Mouse (Mus musculus) left cerebral cortex, postnatal 25 days (tissue): ENCODE results near the gene Vps16. TPM values are rescaled to one million over a fixed set of nuclear protein-coding genes. Genes with fewer than 3 reads are reported as not detected.
A peak's percentile ranks its signal among the peaks of the same experiment; 100 is the strongest.

Experiments
- DNase-seq, 2 experiments: peaks; one replicate each; pipeline ENCODE4 v3.0.0; 2022; ENCODE audit warnings: low spot score in 2 of 2, mixed read lengths in 1 of 2
- intact Hi-C: fragments of 180-260 bp; cut with DNase I; formaldehyde crosslinking; loops from one replicate; pipeline ENCODE4 v1.15.1; 2025
- total RNA-seq, 2 experiments: library from RNA; stranded (reverse); gene quantifications; 2 replicates each; pipeline ENCODE4 v1.2.3; 2021

Vps16 gene
- total RNA-seq, 2 experiments from 2014 or later: 83.5 to 88.3 TPM

GRCm38 (mm10) chr2:130451727-130452090 is 27.6 kb downstream of the Vps16 start:
- intact Hi-C loops: loop anchor here (5.0 kb wide), 2 partner anchors 41 to 111 kb away; partner anchors contain the start of gene Mrps26
- no peak for DNase-seq

GRCm38 (mm10) chr2:130452266-130452665 is 28.1 kb downstream of the Vps16 start:
- DNase-seq: no peak
- intact Hi-C loops: loop anchor here (5.0 kb wide), 2 partner anchors 40 to 110 kb away; partner anchors contain the start of gene Mrps26

DNA sequence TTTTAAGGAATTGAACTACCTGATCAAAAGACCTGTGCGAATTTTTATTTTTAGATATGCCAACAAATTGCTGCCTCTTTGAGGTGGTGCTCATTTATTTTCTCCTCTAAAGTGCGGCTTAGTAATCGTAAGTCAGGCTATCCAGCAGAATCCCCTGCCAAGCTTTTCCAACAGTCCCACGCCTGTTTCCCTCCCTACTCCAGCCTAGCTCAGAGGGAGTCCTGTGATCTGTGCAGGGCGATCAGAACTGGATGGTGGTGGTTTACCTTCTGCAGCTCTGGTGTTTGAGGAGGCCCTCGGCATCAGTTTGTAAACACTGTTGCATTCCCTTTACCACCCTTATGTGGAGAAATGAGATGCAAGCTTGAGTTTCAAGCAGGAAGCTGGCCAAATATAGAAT is 29.3 kb downstream of the Vps16 start:
- intact Hi-C loops: loop anchor here (5.0 kb wide), 2 partner anchors 39 to 109 kb away; partner anchors contain the start of gene Mrps26
- peak in 1 of 2 experiments; percentile 61 for DNase-seq

DNA sequence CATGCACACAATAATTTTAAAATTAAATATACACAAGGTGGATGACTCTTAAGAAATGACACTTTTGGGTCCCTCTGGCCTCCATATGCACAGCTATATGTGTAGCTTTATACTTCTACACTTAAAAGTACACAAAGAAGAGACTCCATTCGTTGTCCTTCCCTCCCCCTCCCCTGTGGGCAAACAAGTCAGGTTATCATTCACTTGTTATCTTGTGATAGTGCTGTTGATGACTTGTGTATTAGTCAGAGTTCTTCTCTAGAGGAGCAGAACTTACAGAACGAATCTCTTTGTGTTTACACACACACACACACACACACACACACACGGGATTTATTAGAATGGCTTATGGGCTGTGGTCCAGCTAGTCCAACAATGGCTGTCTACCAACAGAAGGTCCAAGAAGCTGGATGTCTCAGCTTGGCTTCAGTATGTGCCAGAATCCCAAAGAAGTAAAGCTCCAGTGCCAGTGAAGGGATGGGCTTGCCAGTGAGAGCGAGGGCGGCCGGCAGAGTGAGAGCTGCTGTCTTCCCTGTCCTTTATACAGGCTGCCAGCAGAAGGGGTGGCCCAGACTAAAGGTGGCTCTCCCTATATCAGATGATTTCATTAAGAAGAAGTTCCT is 30.7 kb downstream of the Vps16 start:
- peak; percentile 28 to 71 for DNase-seq
- intact Hi-C loops: loop anchor here (5.0 kb wide), 2 partner anchors 37 to 107 kb away; partner anchors contain the start of gene Mrps26

DNA sequence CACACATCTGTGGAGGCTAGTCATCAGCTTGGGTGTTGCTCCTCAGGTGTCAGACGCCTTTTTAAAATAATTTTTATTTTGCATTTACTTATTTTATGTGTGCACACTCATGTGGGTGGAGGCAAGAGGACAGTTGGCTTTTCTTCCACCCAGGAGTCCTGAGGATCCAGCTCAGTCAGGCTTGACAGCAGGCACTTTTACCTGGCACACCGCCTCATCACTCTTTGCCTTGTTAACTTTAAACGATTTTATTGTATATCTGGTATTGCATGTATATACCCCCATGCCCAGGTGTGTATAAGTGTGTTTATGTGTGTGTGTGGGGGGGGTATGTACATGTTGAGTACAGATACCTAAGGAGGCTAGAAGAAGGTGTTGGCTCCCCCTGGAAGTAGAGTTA is 33.7 kb downstream of the Vps16 start:
- DNase-seq: no peak
- intact Hi-C loops: no loop called here

- intact Hi-C loops: no loop called here
- no peak for DNase-seq
Observed at GRCm38 (mm10) chr2:130459576-130459975, 35.4 kb downstream of the Vps16 start.

- DNase-seq: no peak
- intact Hi-C loops: no loop called here
Observed at GRCm38 (mm10) chr2:130461287-130462071, 37.3 kb downstream of the Vps16 start.

DNA sequence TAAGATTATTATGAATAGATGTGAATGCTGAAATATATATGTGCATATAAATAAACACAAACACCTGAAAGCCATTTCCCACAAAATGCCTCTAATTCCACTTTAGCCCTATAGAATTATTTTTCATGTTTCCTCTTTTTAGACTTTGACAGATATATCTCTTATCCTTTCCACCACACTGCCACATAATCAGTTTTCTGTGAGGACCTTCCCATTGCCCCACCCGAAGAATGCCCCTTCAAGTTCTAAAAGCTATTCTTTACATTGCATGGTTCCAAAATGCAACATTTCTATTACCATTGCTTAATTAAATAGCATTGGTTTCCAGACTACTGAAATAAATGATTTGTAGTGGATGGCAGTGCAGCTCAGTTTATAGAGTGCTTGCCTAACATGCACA is 42.3 kb downstream of the Vps16 start:
- no peak for DNase-seq
- intact Hi-C loops: no loop called here

DNA sequence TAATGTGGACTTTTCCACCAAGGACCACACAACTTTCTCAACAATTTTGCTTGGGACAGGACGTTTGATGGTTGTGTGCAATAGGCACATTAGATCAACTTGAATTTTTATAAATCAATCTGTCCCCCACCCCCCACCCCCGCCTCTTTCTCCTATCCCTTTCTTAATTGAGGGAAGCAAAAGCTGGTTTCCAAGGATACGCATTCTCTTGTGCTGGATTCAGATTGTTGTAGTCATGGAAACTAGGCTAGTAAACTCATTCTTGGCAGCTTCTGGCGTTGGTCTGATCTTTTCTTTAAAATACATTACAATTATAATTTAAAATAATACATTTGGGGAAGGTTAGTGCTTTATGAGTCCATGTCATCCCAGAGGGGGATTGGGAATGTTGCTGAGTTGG is 45.2 kb downstream of the Vps16 start:
- intact Hi-C loops: no loop called here
- peak in 1 of 2 experiments; percentile 68 for DNase-seq

GRCm38 (mm10) chr2:130469935-130470334 is 45.8 kb downstream of the Vps16 start:
- intact Hi-C loops: no loop called here
- no peak for DNase-seq

GRCm38 (mm10) chr2:130472908-130473510 is 48.9 kb downstream of the Vps16 start:
- intact Hi-C loops: no loop called here
- no peak for DNase-seq

- DNase-seq: no peak
- intact Hi-C loops: no loop called here
Observed at GRCm38 (mm10) chr2:130475764-130476163, 51.6 kb downstream of the Vps16 start.

- intact Hi-C loops: no loop called here
- DNase-seq: peak in 1 of 2 experiments; percentile 58
Observed at GRCm38 (mm10) chr2:130476666-130477297, 52.6 kb downstream of the Vps16 start.

- intact Hi-C loops: no loop called here
- no peak for DNase-seq
Observed at GRCm38 (mm10) chr2:130482177-130482576, 58.0 kb downstream of the Vps16 start.

GRCm38 (mm10) chr2:130482700-130483099 is 58.6 kb downstream of the Vps16 start:
- DNase-seq: no peak
- intact Hi-C loops: no loop called here

DNA sequence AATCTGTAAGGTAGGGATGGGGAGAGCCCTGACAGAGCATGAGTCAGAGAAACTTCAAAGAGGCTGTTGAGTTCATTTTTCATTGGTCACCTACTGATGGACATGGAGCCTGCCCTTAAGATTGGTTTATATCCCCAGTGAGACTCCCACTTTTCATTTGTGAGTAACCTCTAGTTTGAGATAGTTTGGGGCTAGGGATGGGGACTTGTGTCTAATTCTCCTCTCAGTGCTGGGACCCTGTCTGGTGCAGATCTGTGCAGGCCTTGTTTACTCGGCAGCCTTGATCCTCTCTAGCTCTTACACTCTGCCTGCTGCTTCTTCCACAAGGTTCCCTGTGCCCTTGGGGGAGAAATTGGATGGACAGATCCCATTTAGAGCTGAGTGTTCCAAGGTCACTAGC is 60.1 kb downstream of the Vps16 start:
- intact Hi-C loops: no loop called here
- DNase-seq: no peak

GRCm38 (mm10) chr2:130488002-130488401 is 63.9 kb downstream of the Vps16 start:
- no peak for DNase-seq
- intact Hi-C loops: no loop called here

DNA sequence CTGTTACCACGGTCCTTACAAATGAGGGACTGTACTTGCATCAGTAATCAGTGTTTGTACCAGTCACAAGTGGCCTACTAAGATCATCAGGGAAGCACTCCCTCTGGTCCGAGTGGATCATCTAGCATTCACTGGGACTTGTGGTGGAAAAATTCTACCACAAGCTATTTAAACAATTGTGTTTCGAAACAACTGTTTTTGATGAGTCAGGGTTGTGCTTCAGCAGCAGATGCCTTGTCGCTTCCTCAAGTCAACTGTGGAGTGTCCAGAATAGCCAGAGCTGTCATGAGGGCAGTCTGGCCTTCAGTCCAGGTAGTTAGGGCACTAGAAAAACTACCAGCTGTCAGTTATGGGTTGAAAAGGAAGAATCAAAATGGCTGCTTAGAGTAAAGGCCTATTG is 64.5 kb downstream of the Vps16 start:
- intact Hi-C loops: no loop called here
- DNase-seq: no peak

DNA sequence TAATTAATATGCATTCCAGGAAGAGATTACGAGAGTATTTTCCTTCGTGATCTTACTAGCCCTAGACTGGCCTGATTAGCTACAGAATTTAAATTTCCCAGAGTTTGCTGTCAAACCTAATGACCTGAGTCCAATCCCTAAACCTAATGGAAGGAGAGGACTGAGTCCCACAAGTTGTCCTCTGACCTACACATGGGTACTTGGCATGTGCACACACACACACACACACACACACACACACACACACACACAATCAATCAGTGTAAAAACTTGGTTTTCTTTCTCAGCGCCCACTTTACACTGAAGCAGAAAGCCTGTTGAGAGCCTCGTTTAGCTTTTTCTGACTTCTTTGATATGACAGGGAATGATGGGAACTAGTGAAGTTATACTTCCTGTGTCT is 67.0 kb downstream of the Vps16 start:
- intact Hi-C loops: loop anchor here (5.0 kb wide), 1 partner anchor 39 kb away; the partner anchor contains the start of gene Ptpra
- DNase-seq: no peak

DNA sequence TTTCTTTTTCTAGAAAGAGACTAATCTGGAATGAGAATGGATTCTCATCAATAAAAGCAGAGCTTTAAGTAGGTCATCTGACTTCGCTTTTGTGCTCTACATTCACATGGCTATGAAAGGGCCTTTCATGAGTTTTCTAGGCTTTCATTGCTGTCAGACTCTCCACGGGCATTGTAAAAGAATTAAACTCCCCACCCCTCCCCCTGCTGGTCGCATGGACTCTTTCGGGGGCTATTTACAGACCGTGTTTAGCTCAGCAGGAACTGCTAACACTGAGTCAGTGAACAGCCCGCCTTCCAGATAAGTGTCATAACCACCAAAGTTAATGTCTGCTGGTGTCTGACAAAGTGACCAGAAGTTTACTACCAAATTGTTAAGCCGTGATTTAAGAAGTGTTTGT is 67.4 kb downstream of the Vps16 start:
- DNase-seq: peak; percentile 41 to 75
- intact Hi-C loops: loop anchor here (5.0 kb wide), 1 partner anchor 39 kb away; the partner anchor contains the start of gene Ptpra
